Mouse (Mus musculus): ENCODE results near the gene Clptm1l. TPM values are rescaled to one million over a fixed set of nuclear protein-coding genes. Genes with fewer than 3 reads are reported as not detected.

Clptm1l gene
- 93.1 and 103 TPM in 2 replicates for polyA plus RNA-seq (2015; fragmentation: Nextera tagmentation; extraction: Ambion mirVana)

DNA sequence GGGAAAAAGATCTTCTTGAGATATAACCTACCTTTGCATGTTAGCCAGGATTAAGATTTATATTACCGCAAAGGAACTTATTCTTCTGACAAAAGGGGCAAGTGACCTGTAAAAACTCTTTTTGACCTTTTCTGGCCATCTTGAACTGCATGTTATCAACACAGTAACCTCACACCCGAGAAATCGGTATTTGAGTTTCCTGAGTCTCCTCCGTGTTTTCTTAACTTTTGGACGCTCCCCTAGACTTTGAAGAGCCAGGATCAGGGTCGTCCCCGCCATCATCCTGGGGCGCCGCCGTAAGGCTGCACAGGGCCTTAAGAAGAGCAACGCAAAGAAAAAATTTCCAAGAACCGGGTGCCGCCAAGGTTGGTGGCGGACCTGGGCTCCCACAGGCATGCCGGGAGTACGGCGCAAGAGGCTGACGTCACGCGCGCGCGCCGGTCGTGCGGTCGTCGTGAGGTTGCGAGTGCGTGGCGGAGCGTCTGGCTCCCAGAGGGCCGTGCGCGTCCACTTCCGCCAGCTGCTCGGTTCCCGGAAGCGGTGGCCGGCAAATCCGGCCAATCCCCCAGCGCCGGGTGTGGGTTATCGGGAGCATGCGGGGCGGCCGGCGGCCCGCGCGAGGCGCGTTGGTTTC, at the start of gene Clptm1l:
Gene Clptm1l (plus strand): TSS at position 485 of the 634 bp plus-strand sequence.
- H3K27me3 ChIP-seq: no peaks in the 10 kb centered on the region
- under 1% methylated on average over 33 of the region's 53 CpGs for WGBS
- H3K4me1 ChIP-seq: peaks cover 19% of the 10 kb centered on the region
- no peaks in the 10 kb centered on the region for H3K9me3 ChIP-seq (replicated peaks)
- ATAC-seq: peak; percentile 99
- peaks cover 31% of the 10 kb centered on the region for H3K36me3 ChIP-seq (ENCODE audit: poor library complexity, severe bottlenecking)
- H3K4me2 ChIP-seq: peak within 1 kb of the TSS; percentile 87
- peak within 1 kb of the TSS; percentile 40 for H3K27ac ChIP-seq
- H3K9ac ChIP-seq: peak within 1 kb of the TSS; percentile 85
- H3K4me3 ChIP-seq: peak within 1 kb of the TSS; percentile 77

DNA sequence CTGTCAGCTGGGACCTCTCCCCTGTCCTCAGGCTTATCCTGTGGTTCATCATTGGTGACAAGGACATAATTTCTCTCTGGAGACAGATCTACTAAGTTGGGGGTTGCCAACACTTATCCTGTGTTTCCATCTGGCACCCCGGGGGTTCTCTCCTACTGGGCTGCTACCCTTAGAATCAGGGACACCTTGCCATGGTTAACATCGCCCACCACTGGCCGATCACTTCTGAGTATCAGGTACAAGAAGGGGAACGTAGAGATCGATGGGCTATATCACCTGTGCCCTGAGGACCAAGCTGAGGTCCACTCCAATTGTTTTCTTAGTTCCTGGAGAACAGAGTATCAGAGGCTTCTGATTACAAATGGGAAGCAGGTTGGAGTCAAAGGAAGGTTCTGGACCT, 39.6 kb upstream of the Clptm1l start:
- H3K36me3 ChIP-seq (ENCODE audit: poor library complexity, severe bottlenecking): no peaks in the 10 kb centered on the region
- no peaks in the 10 kb centered on the region for H3K9me3 ChIP-seq (replicated peaks)
- H3K4me2 ChIP-seq: no peak overlapping the region
- H3K27ac ChIP-seq: no peak overlapping the region
- no peak for ATAC-seq
- no peaks in the 10 kb centered on the region for H3K4me1 ChIP-seq
- H3K9ac ChIP-seq: no peak overlapping the region
- H3K27me3 ChIP-seq: no peaks in the 10 kb centered on the region
- 91% methylated on average over 5 of the region's 5 CpGs for WGBS
- H3K4me3 ChIP-seq: no peak overlapping the region

DNA sequence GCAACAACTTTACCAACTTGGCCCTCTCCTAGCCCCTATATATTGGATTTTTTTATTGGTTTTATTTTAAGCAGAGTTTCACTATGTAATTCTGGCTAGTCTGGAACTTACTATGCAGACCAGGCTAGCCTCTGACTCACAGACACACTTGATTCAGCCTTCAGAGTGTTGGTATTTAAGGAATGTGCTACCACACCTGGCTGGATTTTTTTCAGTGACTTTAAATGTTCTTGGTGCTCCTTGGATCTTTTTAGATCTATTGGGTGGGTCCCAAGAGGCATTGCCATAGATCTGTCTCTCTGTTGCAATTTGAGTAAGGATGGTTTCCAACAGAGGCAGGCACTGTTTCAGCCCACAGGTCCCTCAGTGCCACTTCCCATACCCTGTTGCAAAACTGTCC, 28.8 kb upstream of the Clptm1l start:
- H3K4me3 ChIP-seq: no peak overlapping the region
- no peak for ATAC-seq
- H3K9me3 ChIP-seq (replicated peaks): no peaks in the 10 kb centered on the region
- H3K27ac ChIP-seq: no peak overlapping the region
- no peak overlapping the region for H3K9ac ChIP-seq
- no peaks in the 10 kb centered on the region for H3K27me3 ChIP-seq
- H3K4me1 ChIP-seq: no peaks in the 10 kb centered on the region
- no peaks in the 10 kb centered on the region for H3K36me3 ChIP-seq (ENCODE audit: poor library complexity, severe bottlenecking)
- H3K4me2 ChIP-seq: no peak overlapping the region

DNA sequence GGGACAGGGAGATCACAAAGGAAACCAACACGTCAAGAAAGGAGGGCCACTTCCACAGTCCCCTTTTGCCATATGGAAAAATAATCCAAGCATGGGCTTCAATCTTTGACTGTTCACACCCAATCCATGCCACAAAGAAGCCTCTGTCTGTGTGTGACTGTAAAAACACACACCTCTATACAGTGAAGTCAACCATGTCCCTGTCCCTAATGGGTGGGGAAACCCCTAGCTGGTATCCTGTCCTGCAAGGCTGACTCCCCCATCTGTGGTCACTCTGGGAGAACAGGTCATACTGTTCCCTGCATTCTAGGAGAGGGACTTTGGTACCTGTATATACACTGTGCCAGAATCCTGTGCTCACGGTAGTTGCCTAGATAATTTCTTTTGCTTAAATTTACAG, 26.5 kb upstream of the Clptm1l start:
- no peak for ATAC-seq
- Histone ChIP-seq H3K9ac (no peak overlapping the region), H3K27ac (no peak overlapping the region), H3K4me1 (no peaks in the 10 kb centered on the region), H3K27me3 (no peaks in the 10 kb centered on the region), H3K9me3 (replicated peaks) (no peaks in the 10 kb centered on the region), H3K36me3 (ENCODE audit: poor library complexity, severe bottlenecking) (no peaks in the 10 kb centered on the region), H3K4me2 (no peak overlapping the region), H3K4me3 (no peak overlapping the region)
- 76% methylated on average over 2 of the region's 2 CpGs for WGBS

DNA sequence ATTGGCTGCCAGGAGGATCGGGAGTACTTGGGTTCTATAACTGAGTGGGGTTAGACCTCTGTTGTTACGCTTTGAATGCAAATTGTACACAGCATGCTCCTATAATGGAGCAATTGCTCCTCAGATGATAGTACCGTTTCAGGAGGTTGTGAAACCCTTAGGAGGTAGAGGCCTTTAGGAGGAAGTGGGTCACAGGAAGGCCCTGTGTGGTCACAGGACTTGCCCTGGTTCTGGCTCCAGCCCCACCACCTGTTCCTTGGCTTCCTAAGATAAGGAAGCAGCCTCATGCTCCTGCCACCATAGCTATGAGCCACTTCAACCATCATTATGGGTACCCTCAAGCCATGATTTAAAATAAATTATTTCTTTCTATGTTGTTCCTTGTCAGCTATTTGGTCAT, 12.3 kb upstream of the Clptm1l start:
- Histone ChIP-seq H3K27ac (no peak overlapping the region), H3K4me1 (no peaks in the 10 kb centered on the region), H3K36me3 (ENCODE audit: poor library complexity, severe bottlenecking) (no peaks in the 10 kb centered on the region), H3K4me3 (no peak overlapping the region), H3K9me3 (replicated peaks) (no peaks in the 10 kb centered on the region), H3K4me2 (no peak overlapping the region), H3K27me3 (peaks cover 9% of the 10 kb centered on the region; the same call in 1 of the 2 replicates), H3K9ac (no peak overlapping the region)
- no peak for ATAC-seq
- 81% methylated on average over 3 of the region's 3 CpGs for WGBS

DNA sequence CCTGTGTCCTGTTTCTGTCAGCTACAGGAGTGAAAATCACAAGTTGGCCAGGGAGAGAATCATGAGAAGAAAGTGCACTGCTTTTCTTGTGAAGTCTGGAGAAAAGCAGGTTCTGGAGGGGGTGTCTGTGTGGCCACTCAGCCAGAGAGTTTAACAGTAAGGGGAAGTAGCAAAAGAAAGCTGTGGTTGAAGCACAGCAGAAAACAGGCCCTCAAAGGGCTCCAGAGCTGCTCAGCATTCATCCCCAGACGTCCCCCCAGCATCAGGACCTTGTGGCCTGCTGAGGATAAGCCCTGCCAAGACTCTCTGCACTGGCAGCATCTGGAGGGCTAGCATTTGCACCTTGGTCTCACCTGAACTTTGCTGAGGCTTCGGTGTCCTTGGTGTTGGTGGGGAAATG, 11.3 kb upstream of the Clptm1l start:
- 38% methylated on average over 2 of the region's 2 CpGs for WGBS
- H3K9me3 ChIP-seq (replicated peaks): no peaks in the 10 kb centered on the region
- peaks cover 10% of the 10 kb centered on the region; the same call in 1 of the 2 replicates for H3K27me3 ChIP-seq
- H3K9ac ChIP-seq: no peak overlapping the region
- no peak overlapping the region for H3K27ac ChIP-seq
- no peaks in the 10 kb centered on the region for H3K36me3 ChIP-seq (ENCODE audit: poor library complexity, severe bottlenecking)
- ATAC-seq: no peak
- no peaks in the 10 kb centered on the region for H3K4me1 ChIP-seq
- H3K4me3 ChIP-seq: no peak overlapping the region
- no peak overlapping the region for H3K4me2 ChIP-seq

DNA sequence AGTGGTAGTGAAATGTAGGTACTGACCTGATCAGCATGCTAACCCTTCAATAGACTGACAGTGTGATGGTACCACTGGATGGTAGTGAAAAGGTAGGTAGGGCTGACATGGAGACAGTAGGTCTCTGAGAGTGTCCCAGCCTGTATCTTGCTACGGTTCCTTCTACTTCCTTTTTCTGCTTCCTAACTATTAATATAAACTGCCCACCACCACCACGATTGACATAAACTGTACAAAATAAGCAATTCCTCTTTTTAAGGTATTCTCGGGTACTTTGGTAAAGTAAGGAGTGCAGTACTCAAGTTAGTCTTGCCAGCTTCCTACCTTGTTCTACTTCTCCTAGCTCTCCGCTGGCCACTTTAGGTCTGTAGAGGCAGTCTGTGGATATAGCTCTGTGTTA, 7.5 kb upstream of the Clptm1l start:
- H3K9ac ChIP-seq: no peak overlapping the region
- H3K27ac ChIP-seq: no peak overlapping the region
- no peaks in the 10 kb centered on the region for H3K9me3 ChIP-seq (replicated peaks)
- no peaks in the 10 kb centered on the region for H3K4me1 ChIP-seq
- no peak overlapping the region for H3K4me2 ChIP-seq
- WGBS: 82% methylated on average over 4 of the region's 4 CpGs
- ATAC-seq: no peak
- peaks cover 10% of the 10 kb centered on the region; the same call in 1 of the 2 replicates for H3K27me3 ChIP-seq
- H3K36me3 ChIP-seq (ENCODE audit: poor library complexity, severe bottlenecking): no peaks in the 10 kb centered on the region
- H3K4me3 ChIP-seq: no peak overlapping the region

DNA sequence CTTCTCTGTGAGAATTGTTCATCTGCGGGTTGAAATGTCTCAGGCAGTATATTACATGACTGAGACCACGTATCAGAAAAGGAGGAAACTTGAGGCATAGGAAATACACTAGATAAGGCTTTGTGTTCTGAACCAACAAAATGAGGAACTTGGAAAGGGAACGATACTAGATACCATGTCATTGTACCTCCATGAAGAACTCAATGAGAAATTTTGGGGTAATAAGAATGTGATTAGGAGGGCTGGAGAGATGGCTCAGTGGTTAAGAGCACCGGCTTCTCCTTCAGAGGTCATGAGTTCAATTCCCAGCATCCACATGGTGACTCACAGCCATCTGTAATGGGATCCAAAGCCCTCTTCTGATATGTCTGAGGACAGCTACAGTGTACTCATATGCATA, 3.6 kb upstream of the Clptm1l start:
- H3K4me3 ChIP-seq: no peak overlapping the region
- H3K27me3 ChIP-seq: peaks cover 7% of the 10 kb centered on the region; the same call in 1 of the 2 replicates
- no peak overlapping the region for H3K27ac ChIP-seq
- no peak overlapping the region for H3K4me2 ChIP-seq
- H3K36me3 ChIP-seq (ENCODE audit: poor library complexity, severe bottlenecking): no peaks in the 10 kb centered on the region
- no peak for ATAC-seq
- H3K9me3 ChIP-seq (replicated peaks): no peaks in the 10 kb centered on the region
- H3K4me1 ChIP-seq: peaks cover 17% of the 10 kb centered on the region
- no peak overlapping the region for H3K9ac ChIP-seq
- 79% methylated on average over 4 of the region's 4 CpGs for WGBS

DNA sequence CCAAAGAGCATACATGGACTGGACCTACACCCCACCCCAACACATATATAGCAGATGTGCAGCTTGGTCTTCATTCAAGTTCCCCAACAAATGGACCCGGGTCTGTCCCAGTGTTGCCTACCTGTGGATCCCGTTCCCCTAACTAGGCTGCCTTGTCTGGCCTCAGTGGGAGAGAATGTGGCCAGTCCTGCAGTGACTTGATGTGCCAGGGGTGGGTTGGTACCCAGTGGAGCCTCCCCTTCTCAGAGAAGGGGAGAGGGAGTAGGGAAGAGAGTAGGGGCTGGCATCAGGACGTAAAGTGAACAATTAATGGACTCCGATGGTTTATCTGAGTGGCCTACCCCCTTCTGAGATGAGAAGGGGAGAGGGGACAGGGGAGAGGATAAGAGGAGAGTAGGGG, 760 bp upstream of the Clptm1l start:
- H3K9me3 ChIP-seq (replicated peaks): no peaks in the 10 kb centered on the region
- H3K27me3 ChIP-seq: no peaks in the 10 kb centered on the region
- WGBS: 46% methylated on average over 4 of the region's 4 CpGs
- ATAC-seq: no peak
- peaks cover 19% of the 10 kb centered on the region for H3K4me1 ChIP-seq
- peaks cover 25% of the 10 kb centered on the region for H3K36me3 ChIP-seq (ENCODE audit: poor library complexity, severe bottlenecking)
- peak overlapping the region; percentile 87 for H3K4me2 ChIP-seq
- no peak overlapping the region for H3K27ac ChIP-seq
- H3K4me3 ChIP-seq: peak overlapping the region; percentile 77
- H3K9ac ChIP-seq: peak overlapping the region; percentile 85

DNA sequence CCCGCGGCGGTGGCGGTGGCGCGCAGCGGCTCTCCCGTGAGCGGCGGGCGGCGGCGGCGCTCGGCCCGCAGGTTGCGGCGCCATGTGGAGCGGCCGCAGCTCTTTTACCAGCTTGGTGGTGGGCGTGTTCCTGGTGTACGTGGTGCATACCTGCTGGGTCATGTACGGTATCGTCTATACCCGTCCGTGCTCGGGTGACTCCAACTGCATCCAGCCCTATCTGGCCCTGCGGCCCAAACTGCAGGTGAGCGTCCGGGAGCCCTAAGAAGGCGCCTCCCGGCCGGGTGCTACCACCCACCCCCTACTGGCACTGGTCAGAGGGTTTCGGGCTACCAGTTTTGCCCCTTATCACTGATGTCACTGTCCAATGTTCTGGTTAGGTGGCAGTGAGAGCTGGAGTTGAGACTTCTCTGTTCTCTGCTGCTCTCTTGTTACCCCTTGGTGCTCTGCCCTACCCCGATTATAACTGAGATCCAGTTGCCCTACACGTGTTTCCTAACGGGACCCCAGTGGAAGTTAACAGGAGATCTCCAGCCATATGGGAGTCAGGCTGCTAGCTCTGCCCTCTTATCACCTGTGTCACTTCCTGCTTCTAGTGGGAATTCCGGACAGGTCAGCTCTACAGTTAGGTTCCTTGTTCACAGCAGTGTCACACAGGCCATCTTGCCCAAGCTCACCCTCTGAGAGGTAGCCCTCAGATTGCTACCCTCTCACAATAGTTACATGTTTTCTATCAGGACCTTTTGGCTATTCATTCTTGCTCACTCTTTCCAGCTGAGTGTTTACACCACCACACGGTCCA, 551 bp downstream of the Clptm1l start:
- H3K9me3 ChIP-seq (replicated peaks): no peaks in the 10 kb centered on the region
- H3K36me3 ChIP-seq (ENCODE audit: poor library complexity, severe bottlenecking): peaks cover 38% of the 10 kb centered on the region
- peak overlapping the region; percentile 85 for H3K9ac ChIP-seq
- peaks cover 19% of the 10 kb centered on the region for H3K4me1 ChIP-seq
- H3K27ac ChIP-seq: no peak overlapping the region; the same call in 1 of the 2 replicates
- H3K4me3 ChIP-seq: peak overlapping the region; percentile 77
- no peaks in the 10 kb centered on the region for H3K27me3 ChIP-seq
- peak; percentile 84 for ATAC-seq
- peak overlapping the region; percentile 87 for H3K4me2 ChIP-seq
- 4% methylated on average over 32 of the region's 39 CpGs for WGBS

DNA sequence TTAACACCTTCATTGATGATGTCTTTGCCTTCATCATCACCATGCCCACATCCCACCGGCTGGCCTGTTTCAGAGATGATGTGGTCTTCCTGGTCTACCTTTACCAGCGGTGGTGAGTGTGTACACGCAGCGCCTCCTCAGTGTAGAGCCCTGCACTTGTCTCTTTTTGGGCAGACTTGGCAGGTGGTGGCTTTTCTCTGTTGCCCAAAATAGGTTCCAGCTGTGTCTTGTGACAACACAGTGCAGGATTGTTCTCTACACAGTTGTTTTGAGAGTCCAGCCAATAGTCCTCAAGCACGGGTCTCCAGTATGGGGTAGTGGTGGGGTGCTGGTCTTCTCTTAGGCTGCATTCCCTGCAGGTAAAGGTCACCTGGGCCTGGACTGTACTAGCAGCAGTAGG, 14.6 kb downstream of the Clptm1l start:
- Histone ChIP-seq H3K9me3 (replicated peaks) (no peaks in the 10 kb centered on the region), H3K4me3 (no peak overlapping the region), H3K4me1 (no peaks in the 10 kb centered on the region), H3K27me3 (no peaks in the 10 kb centered on the region), H3K36me3 (ENCODE audit: poor library complexity, severe bottlenecking) (peaks cover 92% of the 10 kb centered on the region), H3K27ac (no peak overlapping the region), H3K4me2 (no peak overlapping the region), H3K9ac (no peak overlapping the region)
- 94% methylated on average over 5 of the region's 5 CpGs for WGBS
- ATAC-seq: no peak

DNA sequence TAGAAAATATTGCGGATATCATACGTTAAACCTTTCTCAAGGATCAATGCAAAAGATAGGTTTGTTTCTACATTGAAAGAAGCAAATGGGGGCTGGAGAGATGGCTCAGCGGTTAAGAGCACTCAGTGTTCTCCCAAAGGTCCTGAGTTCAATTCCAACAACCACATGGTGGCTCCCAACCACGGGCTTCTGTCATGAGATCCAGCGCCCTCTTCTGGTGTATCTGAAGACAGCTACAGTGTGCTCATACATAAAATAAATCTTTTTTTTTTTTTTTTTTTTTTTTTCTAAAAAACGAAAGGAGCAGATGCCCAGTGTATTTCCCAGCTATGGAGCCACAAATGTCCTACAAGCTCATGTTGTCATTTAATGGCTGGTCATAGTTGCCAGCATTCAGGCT, 16.8 kb downstream of the Clptm1l start:
- WGBS: 67% methylated on average over 6 of the region's 6 CpGs
- peaks cover 70% of the 10 kb centered on the region for H3K36me3 ChIP-seq (ENCODE audit: poor library complexity, severe bottlenecking)
- no peaks in the 10 kb centered on the region for H3K9me3 ChIP-seq (replicated peaks)
- H3K4me1 ChIP-seq: no peaks in the 10 kb centered on the region
- H3K9ac ChIP-seq: no peak overlapping the region
- no peak overlapping the region for H3K27ac ChIP-seq
- H3K27me3 ChIP-seq: no peaks in the 10 kb centered on the region
- no peak overlapping the region for H3K4me2 ChIP-seq
- H3K4me3 ChIP-seq: no peak overlapping the region
- ATAC-seq: no peak
